In genomic region chr9:71216036-71216995, GRCm38 (mm10) we compare ENCODE assay signal across 8 mouse cellular contexts. TPM values are rescaled to one million over a fixed set of nuclear protein-coding genes. Genes with fewer than 3 reads are reported as not detected.
DNase-seq lines count a peak whose midpoint lies in the region; ATAC-seq and TF ChIP-seq lines count a peak whose summit lies in the region.

No protein-coding gene starts in this region.

- H3K9ac ChIP-seq in forebrain, postnatal 0 days = no peak overlapping the region
- peak overlapping the region; percentile 35; the same call in 1 of the 2 replicates for H3K9ac ChIP-seq in hindbrain, embryonic 12.5 days
- H3K9ac ChIP-seq in limb, embryonic 14.5 days (ENCODE audit: low read depth, low read length, severe bottlenecking) = peak overlapping the region; percentile 34

- no peak overlapping the region for H3K27ac ChIP-seq in cerebellum, adult 2 months (ENCODE audit: insufficient read depth, low read length)
- no peak overlapping the region for H3K27ac ChIP-seq in forebrain, postnatal 0 days (ENCODE audit: low read depth, low read length)
- no peak overlapping the region for H3K27ac ChIP-seq in hindbrain, embryonic 12.5 days
- H3K27ac ChIP-seq in limb, embryonic 14.5 days (replicated peaks; ENCODE audit: low read depth, low read length) = no peak overlapping the region

- TF ChIP-seq POLR2A in cerebellum, adult 2 months (IDR thresholded peaks at IDR 0.05; ENCODE audit: borderline replicate concordance, insufficient read depth, low read length) = no peak
- no peak for TF ChIP-seq POLR2A in limb, embryonic 14.5 days (IDR thresholded peaks at IDR 0.05; ENCODE audit: borderline replicate concordance, extremely low read depth, insufficient read depth, insufficient read length)

- TF ChIP-seq CTCF in cerebellum, adult 2 months (IDR thresholded peaks at IDR 0.05; ENCODE audit: borderline replicate concordance, insufficient read depth, low read depth, low read length) = no peak
- no peak for TF ChIP-seq CTCF in forebrain, postnatal 0 days (IDR thresholded peaks at IDR 0.05; ENCODE audit: low read depth)

- H3K27me3 ChIP-seq in cerebellum, adult 2 months (ENCODE audit: control insufficient read depth, insufficient read depth, low read length) = peaks cover 11% of the 10 kb centered on the region; the same call in 1 of the 2 replicates
- H3K27me3 ChIP-seq in forebrain, postnatal 0 days (ENCODE audit: insufficient read depth, low read length) = peaks cover 56% of the 10 kb centered on the region
- H3K27me3 ChIP-seq in hindbrain, embryonic 12.5 days = peaks cover 64% of the 10 kb centered on the region
- H3K27me3 ChIP-seq in limb, embryonic 14.5 days (ENCODE audit: control insufficient read depth, insufficient read depth, low read length) = peaks cover 71% of the 10 kb centered on the region

- 2% methylated on average over 57 of the region's 57 CpGs for WGBS in cerebellum, adult 2 months
- under 1% methylated on average over 57 of the region's 57 CpGs for whole genome bisulfite sequencing in forebrain, postnatal 0 days
- 1% methylated on average over 57 of the region's 57 CpGs for WGBS in hindbrain, embryonic 12.5 days
- 1% methylated on average over 57 of the region's 57 CpGs for WGBS in limb, embryonic 14.5 days

- H3K9me3 ChIP-seq in forebrain, postnatal 0 days (ENCODE audit: low read length) = no peaks in the 10 kb centered on the region
- H3K9me3 ChIP-seq in hindbrain, embryonic 12.5 days (replicated peaks) = no peaks in the 10 kb centered on the region
- H3K9me3 ChIP-seq in limb, embryonic 14.5 days (ENCODE audit: control insufficient read depth, low read length) = no peaks in the 10 kb centered on the region

- no peaks in the 10 kb centered on the region for H3K4me1 ChIP-seq in cerebellum, adult 2 months (ENCODE audit: control insufficient read depth, insufficient read depth, low read length)
- no peaks in the 10 kb centered on the region for H3K4me1 ChIP-seq in forebrain, postnatal 0 days (ENCODE audit: insufficient read depth)
- peaks cover 14% of the 10 kb centered on the region for H3K4me1 ChIP-seq in hindbrain, embryonic 12.5 days
- H3K4me1 ChIP-seq in limb, embryonic 14.5 days (ENCODE audit: control insufficient read depth, insufficient read depth, low read length) = peaks cover 6% of the 10 kb centered on the region; the same call in 1 of the 2 replicates

- no peak overlapping the region for H3K4me3 ChIP-seq in cerebellum, adult 2 months (replicated peaks; ENCODE audit: insufficient read depth, low read depth, low read length)
- peak overlapping the region; percentile 34 for H3K4me3 ChIP-seq in forebrain, postnatal 0 days (ENCODE audit: low read depth, low read length)
- peak overlapping the region; percentile 42 for H3K4me3 ChIP-seq in hindbrain, embryonic 12.5 days
- H3K4me3 ChIP-seq in limb, embryonic 14.5 days (replicated peaks; ENCODE audit: low read length) = peak overlapping the region; percentile 45

- 0 out of 2 replicates have a peak, but pooled peaks have one; percentile 5 for ATAC-seq in forebrain, postnatal 0 days
- ATAC-seq in hindbrain, embryonic 12.5 days (ENCODE audit: low FRiP score) = 0 out of 2 replicates have a peak, but pooled peaks have one; percentile 35
- ATAC-seq in limb, embryonic 14.5 days (ENCODE audit: low FRiP score, low read depth) = peak; percentile 19; the same call in 1 of the 2 replicates

- peak; percentile 3 to 26 for DNase-seq in cerebellum, adult 2 months
- DNase-seq in cerebellum, adult 11-12 months = no peak
- DNase-seq in adrenal gland, postnatal 14 days = peak; percentile 69
- DNase-seq in forebrain, postnatal 0 days = peak; percentile 78
- peak; percentile 18 for DNase-seq in limb, embryonic 14.5 days (ENCODE audit: low spot score)
- DNase-seq in naive thymus-derived CD4-positive, alpha-beta T cell, adult 2 months (ENCODE audit: low read depth) = peak; percentile 9
- DNase-seq in urinary bladder, postnatal 14 days (ENCODE audit: low spot score) = peak; percentile 22

- peak overlapping the region; percentile 51 for H3K4me2 ChIP-seq in forebrain, postnatal 0 days (ENCODE audit: low read depth)
- peak overlapping the region; percentile 62 for H3K4me2 ChIP-seq in hindbrain, embryonic 12.5 days (replicated peaks)
- peak overlapping the region; percentile 69 for H3K4me2 ChIP-seq in limb, embryonic 14.5 days (replicated peaks; ENCODE audit: low read depth, low read length, severe bottlenecking)

- no peaks in the 10 kb centered on the region for H3K36me3 ChIP-seq in forebrain, postnatal 0 days (ENCODE audit: insufficient read depth)
- no peaks in the 10 kb centered on the region for H3K36me3 ChIP-seq in hindbrain, embryonic 12.5 days
- no peaks in the 10 kb centered on the region for H3K36me3 ChIP-seq in limb, embryonic 14.5 days (ENCODE audit: control insufficient read depth, insufficient read depth, low read length)

RNA-seq across cellular contexts. Expression of gene Aldh1a2, which starts 0.7 kb away (rescaled TPM):
- polyA plus RNA-seq in cerebellum, adult 2 months (2012; rRNA removed) = 3.3 and 7.1 TPM in 2 replicates
- total RNA-seq in adrenal gland, postnatal 14 days (2021) = 50.3 and 53.0 TPM in 2 replicates
- 19.2 and 26.9 TPM in 2 replicates for total RNA-seq in forebrain, postnatal 0 days (2014; rRNA removed)
- polyA plus RNA-seq in forebrain, postnatal 0 days (2015; fragmentation: Nextera tagmentation; extraction: Ambion mirVana) = 22.9 and 23.3 TPM in 2 replicates
- polyA plus RNA-seq in hindbrain, embryonic 12.5 days (2016; fragmentation: Nextera tagmentation; extraction: Ambion mirVana) = 9.3 and 14.8 TPM in 2 replicates
- polyA plus RNA-seq in limb, embryonic 14.5 days (2012; rRNA removed) = 16.3 and 20.1 TPM in 2 replicates
- polyA plus RNA-seq in limb, embryonic 14.5 days (2014; fragmentation: Nextera tagmentation; extraction: Ambion mirVana) = 14.2 and 14.8 TPM in 2 replicates

RNA-seq across cellular contexts. Expression of gene Aqp9, which starts 47.8 kb away (rescaled TPM):
- polyA plus RNA-seq in cerebellum, adult 2 months (2012; rRNA removed) = 1.0 and 1.3 TPM in 2 replicates
- total RNA-seq in adrenal gland, postnatal 14 days (2021) = 1.6 and 20.3 TPM in 2 replicates
- 0.48 and 0.62 TPM in 2 replicates for total RNA-seq in forebrain, postnatal 0 days (2014; rRNA removed)
- polyA plus RNA-seq in forebrain, postnatal 0 days (2015; fragmentation: Nextera tagmentation; extraction: Ambion mirVana) = 1.2 and 2.3 TPM in 2 replicates
- polyA plus RNA-seq in hindbrain, embryonic 12.5 days (2016; fragmentation: Nextera tagmentation; extraction: Ambion mirVana) = not detected in 2 replicates
- 0.46 and 0.49 TPM in 2 replicates for polyA plus RNA-seq in limb, embryonic 14.5 days (2012; rRNA removed)
- polyA plus RNA-seq in limb, embryonic 14.5 days (2014; fragmentation: Nextera tagmentation; extraction: Ambion mirVana) = 1.1 and 1.2 TPM in 2 replicates
